ENCODE assay signal across 9 mouse cellular contexts in the genomic region with DNA sequence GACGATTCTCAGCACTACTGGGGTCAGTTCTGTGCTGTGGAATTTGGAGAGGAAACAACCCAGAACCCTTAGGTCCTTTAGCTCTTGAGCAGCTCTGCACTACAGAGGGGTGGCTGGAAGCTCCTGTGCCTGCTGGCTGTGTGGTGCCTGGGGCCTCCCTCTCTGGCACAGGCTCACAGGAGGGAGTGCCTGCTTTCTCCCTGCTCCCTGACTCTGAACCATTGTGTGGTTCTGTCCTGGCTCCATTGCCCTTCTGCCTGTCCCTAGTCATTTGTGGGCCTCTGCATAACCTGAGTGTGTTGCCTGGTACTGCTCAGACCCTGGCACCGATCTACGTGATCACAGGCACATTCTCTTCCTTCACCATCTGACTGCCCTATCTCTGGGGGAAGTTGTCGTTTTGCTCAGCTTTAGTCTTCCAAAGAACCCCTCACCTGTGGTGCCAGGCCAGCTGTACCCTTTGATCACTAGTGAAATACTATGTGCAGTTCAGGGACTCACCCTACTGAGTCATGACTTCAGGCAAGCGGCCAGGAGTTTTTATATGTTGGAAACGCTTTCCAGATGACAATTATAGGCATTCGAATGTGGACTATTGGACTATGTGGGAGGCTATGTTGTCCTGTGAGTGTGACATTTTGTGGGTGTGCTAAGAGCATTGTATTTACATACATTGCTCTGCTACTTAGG. TPM values are rescaled to one million over a fixed set of nuclear protein-coding genes. Genes with fewer than 3 reads are reported as not detected.
DNase-seq lines count a peak whose midpoint lies in the region; ATAC-seq and TF ChIP-seq lines count a peak whose summit lies in the region.
"Had no signal": no experiment of that assay in that cellular context is flagged by ENCODE, and none has a peak within 500 bp of the region (broad histone marks: within the 10 kb centered on the region; RNA-seq: fewer than 3 reads in every experiment).

No protein-coding gene starts in this region.

- H3K27ac ChIP-seq in forebrain, embryonic 12.5 days = peak overlapping the region; percentile 25; the same call in 1 of the 2 replicates
- no peak overlapping the region for H3K27ac ChIP-seq in forebrain, postnatal 0 days (ENCODE audit: low read depth, low read length)
- peak overlapping the region; percentile 46 for H3K27ac ChIP-seq in forebrain, embryonic 14.5 days (ENCODE audit: low read depth, low read length)
- H3K27ac ChIP-seq: midbrain, embryonic 12.5 days had no signal

- H3K4me3 ChIP-seq in forebrain, embryonic 12.5 days (replicated peaks) = no peak overlapping the region
- no peak overlapping the region for H3K4me3 ChIP-seq in forebrain, postnatal 0 days (ENCODE audit: low read depth, low read length)
- H3K4me3 ChIP-seq in forebrain, embryonic 14.5 days (ENCODE audit: low read depth, low read length) = no peak overlapping the region
- H3K4me3 ChIP-seq: midbrain, embryonic 12.5 days had no signal

- no peak for ATAC-seq in forebrain, embryonic 12.5 days (ENCODE audit: low FRiP score)
- ATAC-seq in forebrain, postnatal 0 days = no peak
- 0 out of 2 replicates have a peak, but pooled peaks have one; percentile 23 for ATAC-seq in forebrain, embryonic 14.5 days
- ATAC-seq in megakaryocyte-erythroid progenitor cell, adult 5-6 weeks (replicated peaks; ENCODE audit: low FRiP score, low TSS enrichment, poor library complexity, severe bottlenecking) = peak; percentile 43
- ATAC-seq in CD4-positive, CD25-positive, alpha-beta regulatory T cell, adult 4 months = no peak

- no peak for DNase-seq in forebrain, postnatal 0 days
- DNase-seq in lung, postnatal 36 days = peak; percentile 32
- no peak for DNase-seq in lung, postnatal 4 days
- no peak for DNase-seq in forebrain, embryonic 14.5 days (ENCODE audit: low spot score)
- DNase-seq in ovary, postnatal 10 days (ENCODE audit: low spot score) = no peak

- TF ChIP-seq CTCF in forebrain, postnatal 0 days (IDR thresholded peaks at IDR 0.05; ENCODE audit: low read depth) = no peak

- H3K9ac ChIP-seq in forebrain, embryonic 12.5 days = no peak overlapping the region
- no peak overlapping the region for H3K9ac ChIP-seq in forebrain, postnatal 0 days
- no peak overlapping the region for H3K9ac ChIP-seq in forebrain, embryonic 14.5 days (ENCODE audit: low read length)
- H3K9ac ChIP-seq: midbrain, embryonic 12.5 days had no signal

- peaks cover 39% of the 10 kb centered on the region for H3K4me1 ChIP-seq in forebrain, embryonic 12.5 days
- no peaks in the 10 kb centered on the region for H3K4me1 ChIP-seq in forebrain, postnatal 0 days (ENCODE audit: insufficient read depth)
- H3K4me1 ChIP-seq in forebrain, embryonic 14.5 days (ENCODE audit: control insufficient read depth, insufficient read depth, low read length) = peaks cover 10% of the 10 kb centered on the region

- no peaks in the 10 kb centered on the region for H3K27me3 ChIP-seq in forebrain, embryonic 12.5 days
- H3K27me3 ChIP-seq in forebrain, postnatal 0 days (ENCODE audit: insufficient read depth, low read length) = no peaks in the 10 kb centered on the region
- H3K27me3 ChIP-seq in forebrain, embryonic 14.5 days (replicated peaks; ENCODE audit: control insufficient read depth, insufficient read depth, low read length) = no peaks in the 10 kb centered on the region
- H3K27me3 ChIP-seq: midbrain, embryonic 12.5 days had no signal

- H3K4me2 ChIP-seq in forebrain, embryonic 12.5 days = no peak overlapping the region
- no peak overlapping the region for H3K4me2 ChIP-seq in forebrain, postnatal 0 days (ENCODE audit: low read depth)
- H3K4me2 ChIP-seq in forebrain, embryonic 14.5 days (ENCODE audit: low read length) = no peak overlapping the region
- H3K4me2 ChIP-seq: midbrain, embryonic 12.5 days had no signal

- 83% methylated on average over 7 of the region's 7 CpGs for WGBS in forebrain, embryonic 12.5 days
- 46% methylated on average over 7 of the region's 7 CpGs for WGBS in forebrain, postnatal 0 days
- 75% methylated on average over 7 of the region's 7 CpGs for WGBS in forebrain, embryonic 14.5 days

- no peaks in the 10 kb centered on the region for H3K9me3 ChIP-seq in forebrain, embryonic 12.5 days
- H3K9me3 ChIP-seq in forebrain, postnatal 0 days (ENCODE audit: low read length) = no peaks in the 10 kb centered on the region
- no peaks in the 10 kb centered on the region for H3K9me3 ChIP-seq in forebrain, embryonic 14.5 days (replicated peaks; ENCODE audit: control insufficient read depth, low read length)
- H3K9me3 ChIP-seq: midbrain, embryonic 12.5 days had no signal

- peaks cover 11% of the 10 kb centered on the region for H3K36me3 ChIP-seq in forebrain, embryonic 12.5 days (replicated peaks)
- H3K36me3 ChIP-seq in forebrain, postnatal 0 days (ENCODE audit: insufficient read depth) = 0 out of 2 replicates have a peak, but pooled peaks cover 3% of the 10 kb centered on the region
- H3K36me3 ChIP-seq in forebrain, embryonic 14.5 days (ENCODE audit: control insufficient read depth, insufficient read depth, low read length) = peaks cover 9% of the 10 kb centered on the region

RNA-seq across cellular contexts. Expression of gene Pik3c2b, which starts 12.0 kb away (rescaled TPM):
- polyA plus RNA-seq in forebrain, embryonic 12.5 days (2016; fragmentation: Nextera tagmentation; extraction: Ambion mirVana) = 21.3 and 22.0 TPM in 2 replicates
- 17.1 and 18.3 TPM in 2 replicates for total RNA-seq in forebrain, postnatal 0 days (2014; rRNA removed)
- 5.7 and 7.2 TPM in 2 replicates for polyA plus RNA-seq in forebrain, postnatal 0 days (2015; fragmentation: Nextera tagmentation; extraction: Ambion mirVana)
- 9.6 and 11.6 TPM in 2 replicates for polyA plus RNA-seq in forebrain, embryonic 14.5 days (2014; fragmentation: Nextera tagmentation; extraction: Ambion mirVana)
- total RNA-seq in megakaryocyte-erythroid progenitor cell, adult 5-6 weeks (2014; fragmentation: Nextera tagmentation) = 3.5 and 4.0 TPM in 2 replicates
- total RNA-seq in megakaryocyte-erythroid progenitor cell, adult 5-6 weeks (2017) = 0.33 and 0.88 TPM in 2 replicates
- polyA plus RNA-seq in CD4-positive, CD25-positive, alpha-beta regulatory T cell, adult 4 months (2017; shearing (Covaris generic)) = 1 to 10 TPM in 1 of 2 experiments, under 1 TPM in 1; 0.78 to 1.1 TPM

RNA-seq across cellular contexts. Expression of gene Mdm4, which starts 27.1 kb away (rescaled TPM):
- polyA plus RNA-seq in forebrain, embryonic 12.5 days (2016; fragmentation: Nextera tagmentation; extraction: Ambion mirVana) = 52.8 and 53.1 TPM in 2 replicates
- 60.4 and 74.8 TPM in 2 replicates for total RNA-seq in forebrain, postnatal 0 days (2014; rRNA removed)
- 22.2 and 27.4 TPM in 2 replicates for polyA plus RNA-seq in forebrain, postnatal 0 days (2015; fragmentation: Nextera tagmentation; extraction: Ambion mirVana)
- polyA plus RNA-seq in forebrain, embryonic 14.5 days (2014; fragmentation: Nextera tagmentation; extraction: Ambion mirVana) = 35.7 and 47.9 TPM in 2 replicates
- 126 and 190 TPM in 2 replicates for total RNA-seq in megakaryocyte-erythroid progenitor cell, adult 5-6 weeks (2014; fragmentation: Nextera tagmentation)
- 110 and 145 TPM in 2 replicates for total RNA-seq in megakaryocyte-erythroid progenitor cell, adult 5-6 weeks (2017)
- polyA plus RNA-seq in CD4-positive, CD25-positive, alpha-beta regulatory T cell, adult 4 months (2017; shearing (Covaris generic)) = 100 to 1,000 TPM in 1 of 2 experiments, 10 to 100 TPM in 1; 97.4 to 119 TPM

Comparison
In these comparisons a context has a peak if more than half of its experiments do, and no peak if none do; other contexts are left out.
1. ATAC-seq: peak in forebrain, embryonic 14.5 days (single experiment) and megakaryocyte-erythroid progenitor cell, adult 5-6 weeks (single experiment); none in forebrain, embryonic 12.5 days (single experiment), forebrain, postnatal 0 days (single experiment) and CD4-positive, CD25-positive, alpha-beta regulatory T cell, adult 4 months (single experiment).